Mouse (Mus musculus): Measurements from ENCODE around the gene Itk. TPM values are rescaled to one million over a fixed set of nuclear protein-coding genes. Genes with fewer than 3 reads are reported as not detected.

Gene Itk
- polyA plus RNA-seq, 1 experiment = 0.02 TPM

GRCm38 (mm10) chr11:46380097-46380675 lies 9.1 kb downstream of the Itk start:
- no peak overlapping the region for H3K27ac ChIP-seq (ENCODE audit: control insufficient read depth, insufficient read depth, low read depth, low read length)

DNA sequence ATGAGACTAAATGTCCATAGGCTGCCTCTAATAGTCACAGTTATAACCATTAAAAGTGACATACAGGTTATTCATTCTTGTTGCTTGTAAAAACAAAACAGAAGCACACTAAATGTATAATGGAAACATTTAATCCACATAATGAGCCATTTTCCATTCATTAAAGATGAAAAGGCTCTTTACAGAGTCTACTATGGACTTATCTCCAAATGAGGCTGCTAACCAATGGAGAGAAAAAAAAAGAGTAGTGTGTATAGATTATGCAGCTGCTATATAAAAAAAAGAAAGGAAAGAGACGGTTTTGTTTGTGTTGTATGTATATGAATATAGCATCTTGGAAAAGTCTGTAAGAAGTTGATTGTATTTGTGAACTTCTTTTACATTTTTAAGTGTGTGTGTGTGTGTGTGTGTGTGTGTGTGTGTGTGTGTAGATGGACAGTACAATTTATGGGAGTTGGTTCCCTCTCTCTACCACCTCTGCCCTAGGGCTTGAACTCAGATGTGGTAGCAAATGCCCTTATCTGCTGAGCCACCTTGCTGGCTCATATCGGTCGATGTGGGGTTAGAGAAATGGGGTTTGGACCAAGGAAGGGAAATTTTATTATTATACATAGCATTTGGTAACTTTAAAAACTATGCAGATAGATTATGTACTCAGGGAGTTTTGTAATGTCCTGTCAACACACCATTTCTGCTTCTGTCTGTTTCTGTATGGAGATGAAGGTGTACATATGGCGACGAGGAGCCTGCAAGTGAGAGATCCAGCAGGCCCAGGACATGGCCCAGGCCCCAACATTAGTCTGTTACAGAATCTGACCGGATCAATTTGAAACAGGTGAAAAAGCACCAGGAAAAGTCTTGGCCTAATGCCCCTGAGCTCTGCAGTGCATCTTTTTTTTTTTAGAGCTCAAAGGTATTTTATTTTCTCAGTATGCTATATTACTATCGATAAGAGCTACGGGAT lies 11.2 kb downstream of the Itk start:
- no peak for TF ChIP-seq POLR2A (IDR thresholded peaks at IDR 0.05; ENCODE audit: control insufficient read depth, low read depth, low read length)
- no peak for TF ChIP-seq CTCF (IDR thresholded peaks at IDR 0.05; ENCODE audit: control insufficient read depth, insufficient read depth, insufficient replicate concordance, low read depth, low read length)
- no peaks in the 10 kb centered on the region for H3K27me3 ChIP-seq (ENCODE audit: control insufficient read depth, insufficient read depth, low read length)
- no peaks in the 10 kb centered on the region for H3K36me3 ChIP-seq (ENCODE audit: control insufficient read depth, insufficient read depth, low read length)
- no peaks in the 10 kb centered on the region for H3K4me1 ChIP-seq (ENCODE audit: control insufficient read depth, insufficient read depth, low read length)
- H3K27ac ChIP-seq (ENCODE audit: control insufficient read depth, insufficient read depth, low read depth, low read length) = no peak overlapping the region
- H3K4me3 ChIP-seq (ENCODE audit: control insufficient read depth, low read depth, low read length) = no peak overlapping the region

More at GRCm38 (mm10) chr11:46380097-46380675, 9.1 kb downstream of the Itk start:
- no peak for TF ChIP-seq CTCF (IDR thresholded peaks at IDR 0.05; ENCODE audit: control insufficient read depth, insufficient read depth, insufficient replicate concordance, low read depth, low read length)
- TF ChIP-seq POLR2A (IDR thresholded peaks at IDR 0.05; ENCODE audit: control insufficient read depth, low read depth, low read length) = no peak
- H3K27me3 ChIP-seq (ENCODE audit: control insufficient read depth, insufficient read depth, low read length) = no peaks in the 10 kb centered on the region
- H3K4me1 ChIP-seq (ENCODE audit: control insufficient read depth, insufficient read depth, low read length) = no peaks in the 10 kb centered on the region
- H3K4me3 ChIP-seq (ENCODE audit: control insufficient read depth, low read depth, low read length) = no peak overlapping the region
- H3K36me3 ChIP-seq (ENCODE audit: control insufficient read depth, insufficient read depth, low read length) = no peaks in the 10 kb centered on the region

- H3K27me3 ChIP-seq (ENCODE audit: control insufficient read depth, insufficient read depth, low read length) = no peaks in the 10 kb centered on the region
- H3K27ac ChIP-seq (ENCODE audit: control insufficient read depth, insufficient read depth, low read depth, low read length) = no peak overlapping the region
- no peak for TF ChIP-seq POLR2A (IDR thresholded peaks at IDR 0.05; ENCODE audit: control insufficient read depth, low read depth, low read length)
- TF ChIP-seq CTCF (IDR thresholded peaks at IDR 0.05; ENCODE audit: control insufficient read depth, insufficient read depth, insufficient replicate concordance, low read depth, low read length) = no peak
- no peaks in the 10 kb centered on the region for H3K36me3 ChIP-seq (ENCODE audit: control insufficient read depth, insufficient read depth, low read length)
- H3K4me3 ChIP-seq (ENCODE audit: control insufficient read depth, low read depth, low read length) = no peak overlapping the region
- H3K4me1 ChIP-seq (ENCODE audit: control insufficient read depth, insufficient read depth, low read length) = no peaks in the 10 kb centered on the region
Measured at GRCm38 (mm10) chr11:46377316-46377715, 12.0 kb downstream of the Itk start.

- Histone ChIP-seq H3K4me1 (ENCODE audit: control insufficient read depth, insufficient read depth, low read length) (no peaks in the 10 kb centered on the region), H3K36me3 (ENCODE audit: control insufficient read depth, insufficient read depth, low read length) (no peaks in the 10 kb centered on the region), H3K27ac (ENCODE audit: control insufficient read depth, insufficient read depth, low read depth, low read length) (no peak overlapping the region), H3K27me3 (ENCODE audit: control insufficient read depth, insufficient read depth, low read length) (no peaks in the 10 kb centered on the region), H3K4me3 (ENCODE audit: control insufficient read depth, low read depth, low read length) (no peak overlapping the region)
- TF ChIP-seq POLR2A (IDR thresholded peaks at IDR 0.05; ENCODE audit: control insufficient read depth, low read depth, low read length) = no peak
- no peak for TF ChIP-seq CTCF (IDR thresholded peaks at IDR 0.05; ENCODE audit: control insufficient read depth, insufficient read depth, insufficient replicate concordance, low read depth, low read length)
Measured at GRCm38 (mm10) chr11:46375015-46375414, 14.3 kb downstream of the Itk start.

GRCm38 (mm10) chr11:46373071-46374030 lies 16.0 kb downstream of the Itk start:
- H3K36me3 ChIP-seq (ENCODE audit: control insufficient read depth, insufficient read depth, low read length) = no peaks in the 10 kb centered on the region
- no peak overlapping the region for H3K27ac ChIP-seq (ENCODE audit: control insufficient read depth, insufficient read depth, low read depth, low read length)
- no peaks in the 10 kb centered on the region for H3K27me3 ChIP-seq (ENCODE audit: control insufficient read depth, insufficient read depth, low read length)
- TF ChIP-seq CTCF (IDR thresholded peaks at IDR 0.05; ENCODE audit: control insufficient read depth, insufficient read depth, insufficient replicate concordance, low read depth, low read length) (no peak), POLR2A (IDR thresholded peaks at IDR 0.05; ENCODE audit: control insufficient read depth, low read depth, low read length) (no peak)
- no peak overlapping the region for H3K4me3 ChIP-seq (ENCODE audit: control insufficient read depth, low read depth, low read length)
- no peaks in the 10 kb centered on the region for H3K4me1 ChIP-seq (ENCODE audit: control insufficient read depth, insufficient read depth, low read length)

GRCm38 (mm10) chr11:46372331-46372953 lies 16.9 kb downstream of the Itk start:
- no peaks in the 10 kb centered on the region for H3K4me1 ChIP-seq (ENCODE audit: control insufficient read depth, insufficient read depth, low read length)
- no peak overlapping the region for H3K27ac ChIP-seq (ENCODE audit: control insufficient read depth, insufficient read depth, low read depth, low read length)
- H3K27me3 ChIP-seq (ENCODE audit: control insufficient read depth, insufficient read depth, low read length) = no peaks in the 10 kb centered on the region
- H3K36me3 ChIP-seq (ENCODE audit: control insufficient read depth, insufficient read depth, low read length) = no peaks in the 10 kb centered on the region
- no peak overlapping the region for H3K4me3 ChIP-seq (ENCODE audit: control insufficient read depth, low read depth, low read length)
- TF ChIP-seq CTCF (IDR thresholded peaks at IDR 0.05; ENCODE audit: control insufficient read depth, insufficient read depth, insufficient replicate concordance, low read depth, low read length) (no peak), POLR2A (IDR thresholded peaks at IDR 0.05; ENCODE audit: control insufficient read depth, low read depth, low read length) (no peak)

Measured in testis, adult 2 months (tissue).